Mouse (Mus musculus): Measurements from ENCODE around the gene Dap. TPM values are rescaled to one million over a fixed set of nuclear protein-coding genes. Genes with fewer than 3 reads are reported as not detected.
A peak's percentile ranks its signal among the peaks of the same experiment; 100 is the strongest.

The Dap gene
- polyA plus RNA-seq, 1 experiment = 214 TPM

DNA sequence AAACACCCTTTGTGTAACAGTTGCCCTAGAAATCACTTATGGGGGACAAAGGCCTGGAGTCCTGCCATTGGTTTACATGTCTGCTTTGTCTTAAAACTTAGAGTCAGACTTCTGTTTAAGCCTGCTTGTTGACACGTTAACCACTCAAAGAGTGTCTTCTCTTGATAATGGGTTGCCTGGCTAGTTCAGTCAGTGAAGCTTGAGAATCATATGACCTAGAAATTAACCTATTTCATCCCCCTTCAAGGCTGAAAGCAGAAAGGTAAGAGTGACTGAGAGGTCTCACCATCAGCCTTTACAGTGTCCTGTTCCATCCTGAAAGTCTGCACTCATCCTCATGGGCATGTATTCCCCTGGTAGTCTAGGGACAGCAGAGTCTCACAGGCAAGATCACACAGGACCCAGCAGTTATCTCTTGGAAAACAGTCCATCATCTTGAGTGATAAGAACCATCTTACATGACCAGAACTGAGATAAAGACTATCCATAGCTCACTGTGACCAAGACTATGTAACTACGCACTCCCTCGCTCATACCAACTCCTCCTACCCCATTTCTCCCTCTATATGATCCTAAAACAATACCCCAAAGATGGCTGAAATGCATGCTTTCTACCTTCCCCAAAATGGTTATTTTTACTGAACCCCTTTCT, 10.4 kb upstream of the Dap start:
- no peak for TF ChIP-seq POLR2A (IDR thresholded peaks at IDR 0.05; ENCODE audit: low read depth, low read length)
- H3K4me1 ChIP-seq (ENCODE audit: control insufficient read depth, insufficient read depth, low read length) = no peaks in the 10 kb centered on the region
- H3K27ac ChIP-seq (ENCODE audit: insufficient read depth, low read length) = no peak overlapping the region
- H3K4me3 ChIP-seq (ENCODE audit: insufficient read depth, low read length) = no peak overlapping the region

DNA sequence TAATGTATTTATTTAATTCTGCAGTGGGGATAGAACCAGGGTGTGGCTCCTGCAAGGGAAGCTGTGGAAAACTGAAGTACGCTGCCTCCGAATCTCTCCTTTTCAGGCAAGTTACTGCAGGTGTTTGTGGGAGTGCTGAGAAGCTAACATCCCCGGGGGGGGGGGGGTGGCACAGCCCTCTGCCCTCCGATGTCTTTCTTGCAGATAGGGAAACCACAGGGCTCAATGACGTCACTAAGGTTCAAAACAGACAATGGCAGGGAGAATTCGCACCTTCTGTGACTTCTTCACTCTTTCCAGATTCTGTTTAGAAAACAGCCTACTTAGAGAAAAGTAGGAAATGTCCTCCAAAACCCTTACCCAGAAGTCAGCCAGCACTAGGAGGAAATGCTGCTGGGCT, 1.9 kb upstream of the Dap start:
- TF ChIP-seq CTCF (IDR thresholded peaks at IDR 0.05; ENCODE audit: borderline replicate concordance, insufficient read depth, low read length) (no peak), POLR2A (IDR thresholded peaks at IDR 0.05; ENCODE audit: low read depth, low read length) (no peak)
- 0 out of 2 replicates have a peak overlapping the region, but pooled peaks have one; percentile 50 for H3K27ac ChIP-seq (ENCODE audit: insufficient read depth, low read length)
- no peaks in the 10 kb centered on the region for H3K4me1 ChIP-seq (ENCODE audit: control insufficient read depth, insufficient read depth, low read length)
- H3K4me3 ChIP-seq (ENCODE audit: insufficient read depth, low read length) = no peak overlapping the region

DNA sequence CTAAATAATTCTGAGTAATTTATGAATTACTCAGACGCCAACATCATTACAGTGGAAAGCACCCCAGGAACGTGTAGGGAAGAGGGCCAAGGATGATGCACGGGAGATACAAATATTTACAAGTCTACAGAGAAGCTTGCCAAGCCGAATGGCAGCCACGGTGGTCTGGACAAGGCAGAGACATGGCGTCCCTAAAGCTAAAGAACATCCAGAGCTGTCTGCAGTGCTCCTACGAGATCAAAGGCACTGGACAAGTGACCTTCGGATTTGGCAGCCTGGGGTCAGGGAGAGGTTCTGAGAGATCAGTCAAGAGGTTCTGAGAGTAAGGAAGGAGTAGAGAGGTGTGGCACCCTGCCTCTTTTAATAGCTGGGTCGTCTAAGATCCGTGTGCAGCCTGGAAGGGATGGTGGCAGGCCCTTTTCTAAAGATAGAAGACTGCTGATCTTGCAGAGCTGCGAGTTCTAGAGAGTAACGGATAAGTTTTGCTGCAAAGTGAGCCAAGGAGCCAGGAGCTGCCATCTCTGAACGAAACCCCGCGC, 449 bp upstream of the Dap start:
- TF ChIP-seq CTCF (IDR thresholded peaks at IDR 0.05; ENCODE audit: borderline replicate concordance, insufficient read depth, low read length) (no peak), POLR2A (IDR thresholded peaks at IDR 0.05; ENCODE audit: low read depth, low read length) (no peak)
- H3K27ac ChIP-seq (ENCODE audit: insufficient read depth, low read length) = no peak overlapping the region
- H3K4me1 ChIP-seq (ENCODE audit: control insufficient read depth, insufficient read depth, low read length) = peaks cover 3% of the 10 kb centered on the region; the same call in 1 of the 2 replicates
- peak overlapping the region; percentile 6; the same call in 1 of the 2 replicates for H3K4me3 ChIP-seq (ENCODE audit: insufficient read depth, low read length)

- peaks cover 3% of the 10 kb centered on the region; the same call in 1 of the 2 replicates for H3K4me1 ChIP-seq (ENCODE audit: control insufficient read depth, insufficient read depth, low read length)
- peak overlapping the region; percentile 74 for H3K27ac ChIP-seq (ENCODE audit: insufficient read depth, low read length)
- TF ChIP-seq CTCF (IDR thresholded peaks at IDR 0.05; ENCODE audit: borderline replicate concordance, insufficient read depth, low read length) = no peak
These were observed 910 bp downstream of the Dap start for GRCm38 (mm10) chr15:31224806-31225642.

DNA sequence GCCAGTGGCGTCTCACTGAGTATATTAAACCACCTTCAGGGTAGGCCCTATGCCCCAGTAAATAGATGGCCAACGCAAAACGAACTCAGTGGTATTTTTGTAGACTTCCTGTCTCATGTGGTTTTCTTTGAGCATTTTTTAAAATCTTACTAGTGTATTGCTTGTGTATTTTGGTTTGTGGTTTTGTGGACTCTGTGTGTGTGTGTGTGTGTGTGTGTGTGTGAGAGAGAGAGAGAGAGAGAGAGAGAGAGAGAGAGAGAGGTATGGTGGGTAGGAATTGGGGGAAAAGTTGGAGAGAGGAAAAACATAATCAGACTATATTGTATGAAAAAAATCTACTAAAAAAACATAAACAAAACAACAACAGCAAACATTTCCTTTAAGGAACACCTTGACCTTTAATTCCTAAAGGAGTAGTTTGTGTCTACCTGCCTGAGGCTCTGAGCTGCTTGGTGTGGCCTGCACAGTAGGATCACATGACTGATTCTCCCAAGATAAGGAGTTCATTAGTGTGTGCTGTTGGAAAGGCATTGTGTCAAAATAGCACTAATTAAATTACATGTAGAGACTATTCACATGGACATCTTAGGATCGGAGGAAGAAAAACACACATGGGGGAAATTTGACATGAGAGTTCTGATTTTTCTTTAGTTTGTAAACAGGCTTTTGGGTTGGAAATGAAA, 1.7 kb downstream of the Dap start:
- TF ChIP-seq CTCF (IDR thresholded peaks at IDR 0.05; ENCODE audit: borderline replicate concordance, insufficient read depth, low read length) (no peak), POLR2A (IDR thresholded peaks at IDR 0.05; ENCODE audit: low read depth, low read length) (no peak)
- peak overlapping the region; percentile 74; the same call in 1 of the 2 replicates for H3K27ac ChIP-seq (ENCODE audit: insufficient read depth, low read length)
- H3K4me3 ChIP-seq (ENCODE audit: insufficient read depth, low read length) = peak overlapping the region; percentile 74
- H3K4me1 ChIP-seq (ENCODE audit: control insufficient read depth, insufficient read depth, low read length) = peaks cover 3% of the 10 kb centered on the region; the same call in 1 of the 2 replicates

More at GRCm38 (mm10) chr15:31224806-31225642, 910 bp downstream of the Dap start:
- H3K4me3 ChIP-seq (ENCODE audit: insufficient read depth, low read length) = peak overlapping the region; percentile 74

- no peak for TF ChIP-seq POLR2A (IDR thresholded peaks at IDR 0.05; ENCODE audit: low read depth, low read length)
- no peak for TF ChIP-seq CTCF (IDR thresholded peaks at IDR 0.05; ENCODE audit: borderline replicate concordance, insufficient read depth, low read length)
These were observed 2.4 kb downstream of the Dap start for GRCm38 (mm10) chr15:31226464-31226863.

GRCm38 (mm10) chr15:31227793-31228192, 3.7 kb downstream of the Dap start:
- Histone ChIP-seq H3K4me3 (ENCODE audit: insufficient read depth, low read length) (no peak overlapping the region), H3K4me1 (ENCODE audit: control insufficient read depth, insufficient read depth, low read length) (peaks cover 3% of the 10 kb centered on the region; the same call in 1 of the 2 replicates), H3K27ac (ENCODE audit: insufficient read depth, low read length) (no peak overlapping the region)
- no peak for TF ChIP-seq CTCF (IDR thresholded peaks at IDR 0.05; ENCODE audit: borderline replicate concordance, insufficient read depth, low read length)
- TF ChIP-seq POLR2A (IDR thresholded peaks at IDR 0.05; ENCODE audit: low read depth, low read length) = no peak

More at GRCm38 (mm10) chr15:31226464-31226863, 2.4 kb downstream of the Dap start:
- H3K4me1 ChIP-seq (ENCODE audit: control insufficient read depth, insufficient read depth, low read length) = peaks cover 3% of the 10 kb centered on the region; the same call in 1 of the 2 replicates
- no peak overlapping the region for H3K27ac ChIP-seq (ENCODE audit: insufficient read depth, low read length)
- H3K4me3 ChIP-seq (ENCODE audit: insufficient read depth, low read length) = peak overlapping the region; percentile 74; the same call in 1 of the 2 replicates

DNA sequence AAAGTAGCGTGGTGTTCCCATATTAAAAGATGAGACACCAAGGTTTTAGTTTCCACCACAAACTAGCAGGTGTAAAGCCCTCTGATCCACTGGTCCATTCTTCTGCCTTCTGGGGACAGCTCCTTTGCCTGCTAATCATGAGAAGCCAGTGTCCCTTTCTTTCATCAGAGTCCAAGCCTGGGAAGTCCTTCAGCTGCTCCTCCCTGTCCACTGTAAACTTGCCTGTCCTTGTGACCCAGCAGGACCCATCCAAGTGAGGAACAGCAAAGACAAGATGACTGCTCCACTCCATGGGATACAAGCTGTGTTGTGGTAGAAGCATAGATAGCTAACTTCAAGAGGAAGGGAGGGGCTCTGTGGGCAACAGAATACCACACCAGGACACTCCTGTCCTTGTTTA, 8.9 kb downstream of the Dap start:
- H3K27ac ChIP-seq (ENCODE audit: insufficient read depth, low read length) = no peak overlapping the region
- no peak for TF ChIP-seq CTCF (IDR thresholded peaks at IDR 0.05; ENCODE audit: borderline replicate concordance, insufficient read depth, low read length)
- TF ChIP-seq POLR2A (IDR thresholded peaks at IDR 0.05; ENCODE audit: low read depth, low read length) = no peak
- H3K4me1 ChIP-seq (ENCODE audit: control insufficient read depth, insufficient read depth, low read length) = no peaks in the 10 kb centered on the region
- H3K4me3 ChIP-seq (ENCODE audit: insufficient read depth, low read length) = no peak overlapping the region

DNA sequence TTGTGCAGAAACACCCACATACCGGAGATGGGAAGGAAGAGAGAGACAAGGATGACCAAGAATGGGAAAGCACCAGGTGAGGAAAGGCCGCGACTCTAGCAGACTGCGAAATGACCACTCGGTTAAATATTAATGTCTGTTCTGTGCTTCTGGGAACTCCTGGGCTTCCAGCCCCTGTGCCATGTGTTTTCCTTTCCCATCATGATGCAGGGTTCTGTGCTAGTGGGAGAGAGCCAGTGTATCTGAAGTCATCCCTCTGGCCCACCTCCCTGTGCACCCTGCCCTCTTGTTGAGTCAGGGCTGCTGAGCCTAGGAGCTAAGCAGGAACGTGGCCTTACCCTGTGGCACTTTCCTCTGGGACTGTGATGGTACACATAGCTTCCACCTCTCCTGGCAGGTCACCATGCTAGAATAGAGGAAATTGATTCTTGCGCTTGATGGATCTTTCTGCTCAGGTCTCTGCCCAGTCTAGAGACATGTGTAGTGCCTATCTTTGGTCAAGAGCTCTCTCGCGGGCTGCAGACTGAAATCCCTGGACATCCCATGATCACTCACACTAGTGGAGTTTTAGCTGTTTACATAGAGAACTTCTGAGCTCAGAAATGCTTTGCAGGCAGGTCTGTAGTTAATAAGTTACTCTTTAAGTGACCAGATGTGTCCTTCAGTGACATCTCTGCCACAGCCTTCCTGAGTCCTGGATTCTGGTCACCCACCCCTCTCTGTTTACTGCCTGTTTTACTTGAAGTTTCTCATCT, 11.9 kb downstream of the Dap start:
- H3K27ac ChIP-seq (ENCODE audit: insufficient read depth, low read length) = no peak overlapping the region
- TF ChIP-seq POLR2A (IDR thresholded peaks at IDR 0.05; ENCODE audit: low read depth, low read length) = no peak
- TF ChIP-seq CTCF (IDR thresholded peaks at IDR 0.05; ENCODE audit: borderline replicate concordance, insufficient read depth, low read length) = no peak

More for the DNA sequence above, 11.9 kb downstream of the Dap start:
- no peaks in the 10 kb centered on the region for H3K4me1 ChIP-seq (ENCODE audit: control insufficient read depth, insufficient read depth, low read length)
- no peak overlapping the region for H3K4me3 ChIP-seq (ENCODE audit: insufficient read depth, low read length)

Measured in embryonic fibroblast, embryonic 13.5 days (primary cell).